Mouse (Mus musculus) spleen, adult 2 months (tissue): ENCODE results near the gene Cpb2. TPM values are rescaled to one million over a fixed set of nuclear protein-coding genes. Genes with fewer than 3 reads are reported as not detected.

Experiments
- DNase-seq, 2 experiments: peaks; one replicate each; pipeline versions ENCODE4 v3.0.0 to v3.0.0-alpha.2; 2012 to 2021; ENCODE audit warnings: low spot score in 2 of 2, low read depth in 1 of 2
- H3K27ac ChIP-seq: fragments of 200-500 bp; 2 replicates; pipeline ENCODE4 v1.5.1; 2012; ENCODE audit warnings: low read length, inconsistent platforms; ENCODE audit not compliant: insufficient read depth
- H3K27me3 ChIP-seq: fragments of 200-500 bp; 2 replicates; pipeline ENCODE4 v1.6.1; 2012; ENCODE audit warnings: mild to moderate bottlenecking, moderate library complexity, low read length, inconsistent platforms; ENCODE audit not compliant: control insufficient read depth, insufficient read depth
- H3K36me3 ChIP-seq: fragments of 200-500 bp; 2 replicates; pipeline ENCODE4 v1.6.1; 2012; ENCODE audit warnings: mild to moderate bottlenecking, low read length, inconsistent platforms; ENCODE audit not compliant: control insufficient read depth, insufficient read depth
- H3K4me1 ChIP-seq: fragments of 200-500 bp; 2 replicates; pipeline ENCODE4 v1.6.1; 2011; ENCODE audit warnings: inconsistent platforms; ENCODE audit not compliant: control insufficient read depth, insufficient read depth, insufficient read length
- H3K4me3 ChIP-seq: fragments of 200-500 bp; 2 replicates; pipeline ENCODE4 v1.5.1; 2011; ENCODE audit warnings: mild to moderate bottlenecking, inconsistent platforms; ENCODE audit not compliant: insufficient read depth, insufficient read length; ENCODE audit errors: extremely low read depth
- CTCF ChIP-seq: fragments of 200-500 bp; IDR thresholded peaks from 2 replicates; pipeline ENCODE4 v1.5.1; 2011; ENCODE audit warnings: mild to moderate bottlenecking, inconsistent platforms; ENCODE audit not compliant: insufficient read depth, insufficient read length, insufficient replicate concordance; ENCODE audit errors: extremely low read depth
- POLR2A ChIP-seq: fragments of 200-500 bp; IDR thresholded peaks from 2 replicates; pipeline ENCODE4 v1.6.1; 2011; ENCODE audit warnings: low read depth, low read length, inconsistent platforms
- WGBS: fragments of 180-500 bp; shearing (Covaris S2); methylation state at CpG from one replicate; pipeline ENCODE4 v1.1.7; 2018; 5-methylcytosine and 5-hydroxymethylcytosine counted together
- polyA plus RNA-seq: library from polyadenylated mRNA; depleted of rRNA; stranded (reverse); fragments of >200 nt; gene quantifications from 2 replicates; pipeline ENCODE4 v1.2.3, GENCODE M21; 2012; rRNA removed

The Cpb2 gene
- polyA plus RNA-seq, 1 experiment: not detected

DNA sequence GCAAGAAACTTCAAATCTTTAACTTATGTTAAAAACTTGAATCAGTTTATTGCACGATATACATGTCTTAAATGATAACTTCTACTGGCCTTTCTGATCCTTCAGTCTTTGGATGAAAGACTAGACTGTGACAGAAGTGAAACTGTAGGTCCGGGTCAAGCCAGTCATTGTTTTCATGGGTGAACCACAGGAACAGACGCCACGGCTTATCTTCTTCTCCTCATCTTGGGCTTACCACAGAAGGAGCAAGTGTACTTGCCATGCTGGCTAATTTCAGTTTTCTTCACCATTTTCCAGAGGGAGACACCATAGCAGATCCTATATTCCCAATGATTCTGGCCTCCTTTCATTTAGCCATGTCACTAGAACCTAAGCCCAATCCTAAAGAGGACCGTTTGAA, 78.2 kb downstream of the Cpb2 start:
- Histone ChIP-seq H3K4me3 (no peak overlapping the region), H3K27ac (no peak overlapping the region), H3K36me3 (peaks cover 22% of the 10 kb centered on the region), H3K27me3 (no peaks in the 10 kb centered on the region), H3K4me1 (peaks cover 3% of the 10 kb centered on the region)
- 62% methylated on average over 5 of the region's 5 CpGs for WGBS
- DNase-seq: no peak
- TF ChIP-seq POLR2A: no peak
- no peak for TF ChIP-seq CTCF

DNA sequence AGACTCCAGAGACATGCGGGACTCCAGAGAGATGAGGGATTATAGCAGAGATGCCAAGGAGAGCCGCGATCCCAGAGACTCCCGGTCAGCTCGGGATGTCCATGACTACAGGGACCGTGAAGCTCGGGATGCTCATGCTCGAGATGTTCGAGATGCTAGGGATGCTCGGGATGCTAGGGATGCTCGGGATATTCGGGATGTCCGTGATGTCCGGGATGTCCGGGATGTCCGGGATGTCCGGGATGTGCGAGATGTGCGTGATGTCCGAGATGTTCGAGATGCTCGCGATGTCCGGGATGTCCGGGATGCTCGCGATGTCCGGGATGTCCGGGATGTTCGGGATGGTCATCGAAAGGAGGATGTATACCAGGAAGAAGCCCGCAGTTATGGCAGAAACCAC, 81.3 kb downstream of the Cpb2 start:
- no peak overlapping the region for H3K27ac ChIP-seq
- H3K4me3 ChIP-seq: no peak overlapping the region
- peaks cover 3% of the 10 kb centered on the region for H3K4me1 ChIP-seq
- 98% methylated on average over 32 of the region's 32 CpGs for WGBS
- H3K27me3 ChIP-seq: no peaks in the 10 kb centered on the region
- DNase-seq: no peak
- no peak for TF ChIP-seq POLR2A
- peaks cover 28% of the 10 kb centered on the region for H3K36me3 ChIP-seq

DNA sequence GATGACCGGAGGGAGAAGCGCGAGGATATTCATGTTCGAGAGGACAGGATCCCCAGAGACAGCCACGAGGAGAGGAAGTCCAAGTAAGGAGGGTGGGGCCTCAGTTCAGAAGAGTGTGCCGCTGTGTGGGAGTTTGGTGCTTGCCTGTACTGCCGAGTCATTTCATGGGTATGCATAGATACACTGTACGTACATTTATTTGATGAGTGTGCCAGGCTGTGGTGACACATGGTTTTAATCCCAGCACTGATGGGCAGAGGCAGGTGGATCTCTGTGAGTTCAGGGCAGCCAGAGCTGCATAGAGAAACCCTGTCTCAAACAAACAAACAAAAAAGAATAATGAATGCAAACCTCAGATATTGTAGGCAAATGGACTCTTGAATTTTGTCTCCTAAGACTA, 86.0 kb downstream of the Cpb2 start:
- Histone ChIP-seq H3K4me3 (no peak overlapping the region), H3K27ac (no peak overlapping the region), H3K27me3 (no peaks in the 10 kb centered on the region), H3K36me3 (peaks cover 46% of the 10 kb centered on the region), H3K4me1 (no peaks in the 10 kb centered on the region)
- DNase-seq: no peak
- TF ChIP-seq POLR2A (no peak), CTCF (no peak)
- WGBS: 70% methylated on average over 8 of the region's 8 CpGs

DNA sequence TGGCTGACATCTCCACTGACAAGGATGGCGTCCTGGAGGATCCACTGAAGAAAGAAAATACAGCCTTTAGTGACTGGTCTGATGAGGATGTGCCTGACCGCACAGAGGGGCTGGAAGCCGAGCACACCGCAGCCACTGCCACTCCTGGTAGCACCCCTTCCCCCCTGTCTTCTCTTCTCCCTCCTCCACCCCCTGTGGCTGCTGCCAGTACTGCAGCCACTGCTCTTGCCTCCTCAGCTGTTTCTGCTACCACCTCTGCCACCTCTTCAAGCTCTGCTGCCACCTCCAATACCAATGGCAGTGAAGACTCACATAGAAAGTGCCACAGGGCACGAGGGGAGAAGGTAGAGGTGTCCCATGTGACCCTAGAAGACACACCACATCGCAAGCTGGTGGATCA, 88.5 kb downstream of the Cpb2 start:
- WGBS: 93% methylated on average over 6 of the region's 6 CpGs

More for the DNA sequence above, 88.5 kb downstream of the Cpb2 start:
- TF ChIP-seq CTCF (peak; percentile 24; the same call in 1 of the 2 replicates), POLR2A (no peak)
- DNase-seq: no peak
- Histone ChIP-seq H3K36me3 (peaks cover 37% of the 10 kb centered on the region), H3K27ac (no peak overlapping the region), H3K4me3 (no peak overlapping the region), H3K27me3 (no peaks in the 10 kb centered on the region), H3K4me1 (no peaks in the 10 kb centered on the region)

Other genes with a start within 250 kb of the Cpb2 start
- gene Rubcnl, start 226.3 kb upstream of the Cpb2 start, polyA plus RNA-seq: 19.3 and 20.9 TPM in 2 replicates
- gene Lrrc63, start 111.4 kb upstream of the Cpb2 start, polyA plus RNA-seq: 0.04 TPM in 1 of 2 replicates, not detected in the other
- 62.6 and 72.9 TPM in 2 replicates for gene Lcp1, start 111.2 kb upstream of the Cpb2 start, polyA plus RNA-seq
- gene Zc3h13, start 42.1 kb downstream of the Cpb2 start, polyA plus RNA-seq: 6.8 and 8.7 TPM in 2 replicates
- 0.16 and 0.23 TPM in 2 replicates for gene Siah3, start 213.7 kb downstream of the Cpb2 start, polyA plus RNA-seq